ENCODE assay signal across 7 mouse cellular contexts in genomic region chr7:120843037-120843621, GRCm38 (mm10). TPM values are rescaled to one million over a fixed set of nuclear protein-coding genes. Genes with fewer than 3 reads are reported as not detected.
DNase-seq lines count a peak whose midpoint lies in the region; ATAC-seq lines count a peak whose summit lies in the region.

No protein-coding gene starts in this region.

- no peaks in the 10 kb centered on the region for H3K9me3 ChIP-seq in embryonic facial prominence, embryonic 10.5 days
- no peaks in the 10 kb centered on the region for H3K9me3 ChIP-seq in limb, embryonic 10.5 days (replicated peaks)
- H3K9me3 ChIP-seq in midbrain, embryonic 12.5 days, result no peaks in the 10 kb centered on the region

- H3K36me3 ChIP-seq in embryonic facial prominence, embryonic 10.5 days (replicated peaks), result peaks cover 17% of the 10 kb centered on the region
- H3K36me3 ChIP-seq in limb, embryonic 10.5 days, result peaks cover 15% of the 10 kb centered on the region
- H3K36me3 ChIP-seq in midbrain, embryonic 12.5 days, result no peaks in the 10 kb centered on the region

- peak; percentile 61 for ATAC-seq in granulocyte monocyte progenitor cell, adult 5-6 weeks (replicated peaks; ENCODE audit: poor library complexity, severe bottlenecking)
- peak; percentile 73 for ATAC-seq in midbrain, embryonic 12.5 days (ENCODE audit: low FRiP score, low read depth)

- H3K27ac ChIP-seq in embryonic facial prominence, embryonic 10.5 days (replicated peaks), result peak overlapping the region; percentile 92
- H3K27ac ChIP-seq in limb, embryonic 10.5 days, result peak overlapping the region; percentile 89
- H3K27ac ChIP-seq in midbrain, embryonic 12.5 days (replicated peaks), result peak overlapping the region; percentile 88

- peak overlapping the region; percentile 64 for H3K9ac ChIP-seq in midbrain, embryonic 12.5 days (replicated peaks)

- peak; percentile 89 for DNase-seq in adrenal gland, postnatal 10 days
- peak; percentile 83 for DNase-seq in embryonic facial prominence, embryonic 10.5 days (ENCODE audit: low spot score)
- DNase-seq in kidney, adult 11 months, result peak; percentile 58
- peak; percentile 85 for DNase-seq in limb, embryonic 10.5 days (ENCODE audit: low spot score)
- peak; percentile 41 to 62 for DNase-seq in spleen, adult 18-20 months

- H3K27me3 ChIP-seq in embryonic facial prominence, embryonic 10.5 days (replicated peaks; ENCODE audit: low read depth, poor library complexity, severe bottlenecking), result peaks cover 30% of the 10 kb centered on the region
- peaks cover 18% of the 10 kb centered on the region for H3K27me3 ChIP-seq in limb, embryonic 10.5 days (ENCODE audit: low read depth, poor library complexity, severe bottlenecking)
- H3K27me3 ChIP-seq in midbrain, embryonic 12.5 days, result peaks cover 18% of the 10 kb centered on the region

- peaks cover 30% of the 10 kb centered on the region for H3K4me1 ChIP-seq in embryonic facial prominence, embryonic 10.5 days
- peaks cover 31% of the 10 kb centered on the region for H3K4me1 ChIP-seq in limb, embryonic 10.5 days
- H3K4me1 ChIP-seq in midbrain, embryonic 12.5 days, result peaks cover 18% of the 10 kb centered on the region

- peak overlapping the region; percentile 66 for H3K4me2 ChIP-seq in midbrain, embryonic 12.5 days (replicated peaks)

- peak overlapping the region; percentile 90 for H3K4me3 ChIP-seq in embryonic facial prominence, embryonic 10.5 days
- peak overlapping the region; percentile 66 for H3K4me3 ChIP-seq in limb, embryonic 10.5 days
- H3K4me3 ChIP-seq in midbrain, embryonic 12.5 days, result peak overlapping the region; percentile 64

- under 1% methylated on average over 40 of the region's 40 CpGs for WGBS in embryonic facial prominence, embryonic 10.5 days
- WGBS in limb, embryonic 10.5 days, result under 1% methylated on average over 40 of the region's 40 CpGs
- WGBS in midbrain, embryonic 12.5 days, result under 1% methylated on average over 40 of the region's 40 CpGs

RNA-seq across cellular contexts. Expression of gene Eef2k, which starts 0.5 kb away (rescaled TPM):
- 10 to 100 TPM; 24.4 to 33.4 TPM for total RNA-seq in adrenal gland, postnatal 10 days (2021)
- polyA plus RNA-seq in embryonic facial prominence, embryonic 10.5 days (2016; fragmentation: Nextera tagmentation; extraction: Ambion mirVana), result 33.8 and 34.5 TPM in 2 replicates
- total RNA-seq in granulocyte monocyte progenitor cell, adult 5-6 weeks (2014; fragmentation: Nextera tagmentation), result 49.3 and 60.6 TPM in 2 replicates
- 65.4 and 80.5 TPM in 2 replicates for total RNA-seq in granulocyte monocyte progenitor cell, adult 5-6 weeks (2017)
- polyA plus RNA-seq in limb, embryonic 10.5 days (2016; fragmentation: Nextera tagmentation; extraction: Ambion mirVana), result 21.3 and 23.5 TPM in 2 replicates
- 27.9 and 29.6 TPM in 2 replicates for polyA plus RNA-seq in midbrain, embryonic 12.5 days (2016; fragmentation: Nextera tagmentation; extraction: Ambion mirVana)

RNA-seq across cellular contexts. Expression of gene Gm5737, which starts 31.0 kb away (rescaled TPM):
- under 1 TPM; 0.33 to 0.39 TPM for total RNA-seq in adrenal gland, postnatal 10 days (2021)
- not detected in 2 replicates for polyA plus RNA-seq in embryonic facial prominence, embryonic 10.5 days (2016; fragmentation: Nextera tagmentation; extraction: Ambion mirVana)
- total RNA-seq in granulocyte monocyte progenitor cell, adult 5-6 weeks (2014; fragmentation: Nextera tagmentation), result not detected in 2 replicates
- not detected in 2 replicates for total RNA-seq in granulocyte monocyte progenitor cell, adult 5-6 weeks (2017)
- polyA plus RNA-seq in limb, embryonic 10.5 days (2016; fragmentation: Nextera tagmentation; extraction: Ambion mirVana), result not detected in 2 replicates
- polyA plus RNA-seq in midbrain, embryonic 12.5 days (2016; fragmentation: Nextera tagmentation; extraction: Ambion mirVana), result not detected in 2 replicates

Comparison
In these comparisons a context has a peak if more than half of its experiments do, and no peak if none do; other contexts are left out.
1. Peak in every context shown above with its lines: DNase-seq, ATAC-seq, H3K4me3 ChIP-seq and H3K27ac ChIP-seq.